Mouse (Mus musculus) T-helper 17 cell (primary cell): ENCODE measurements around the gene Pla2g3.

Experiments used
- in situ Hi-C, 2 experiments: fragments of 300-600 bp; cut with MboI, MseI; formaldehyde crosslinking; loops; 1 replicate in 1 of 2; 2 replicates in 1 of 2; pipeline ENCODE4 v1.15.1; 2025; ENCODE audit warnings: high pct_unique_total_duplicates in 2 of 2

The Pla2g3 gene

DNA sequence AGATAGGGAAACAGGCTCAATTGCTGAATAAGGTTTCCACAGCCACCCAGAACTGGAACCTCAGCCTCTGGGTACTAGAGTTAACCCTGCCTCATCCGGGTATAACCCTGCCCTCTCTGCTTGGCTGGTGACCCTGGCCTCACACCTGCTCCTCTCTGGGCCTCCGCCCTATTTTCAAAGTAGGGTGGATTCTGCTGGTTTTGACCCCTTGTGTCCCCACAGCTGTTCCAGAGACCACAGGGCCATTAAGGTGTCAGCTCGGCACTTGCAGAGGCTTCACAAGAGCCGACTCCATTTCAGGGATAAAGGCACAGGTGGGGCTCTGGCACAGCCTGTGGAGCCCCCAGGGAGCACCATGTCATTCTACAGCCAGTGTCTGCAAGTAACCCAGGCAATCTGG is 4.7 kb downstream of the Pla2g3 start:
- in situ Hi-C loops, result no loop called here

DNA sequence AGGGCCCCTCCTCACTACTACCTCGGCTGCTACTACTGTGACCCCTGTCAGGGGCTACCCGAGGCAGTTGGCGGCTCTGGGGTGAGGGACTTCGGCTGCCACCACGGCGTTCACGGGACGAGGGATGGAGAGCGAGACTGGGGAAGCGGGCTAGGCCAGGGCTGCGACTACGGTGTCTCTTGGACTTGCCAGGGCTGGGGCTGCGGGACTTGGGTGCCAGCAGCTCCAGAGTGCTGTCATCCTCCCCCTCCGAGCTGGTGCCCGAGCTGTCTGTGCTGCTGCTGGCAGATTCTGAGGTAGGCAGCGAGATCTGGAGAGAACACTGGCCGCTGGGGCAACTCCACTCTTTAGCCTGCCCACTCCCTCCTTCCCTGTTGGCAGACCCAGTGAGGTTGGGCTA is 6.8 kb downstream of the Pla2g3 start:
- in situ Hi-C loops, result no loop called here

DNA sequence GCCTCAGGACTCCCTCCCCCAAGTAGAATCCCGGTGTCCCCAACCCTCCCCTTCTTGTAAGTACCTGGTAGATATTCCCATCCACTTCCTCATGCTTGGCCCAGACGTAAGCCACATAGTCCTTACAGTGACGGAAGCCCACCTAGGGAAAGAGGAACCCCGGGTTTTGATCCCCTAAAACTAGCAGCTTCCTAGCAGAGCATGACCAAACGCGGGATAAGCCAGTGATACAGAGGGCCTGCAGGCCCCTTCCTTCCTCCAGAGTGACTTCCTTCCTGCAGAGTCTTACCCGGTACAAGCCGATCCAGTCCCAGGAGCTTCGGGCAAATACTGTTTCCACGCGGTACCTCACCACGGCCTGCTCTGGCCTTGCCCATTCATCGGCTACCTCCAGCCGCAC is 7.4 kb downstream of the Pla2g3 start:
- in situ Hi-C loops, result no loop called here

DNA sequence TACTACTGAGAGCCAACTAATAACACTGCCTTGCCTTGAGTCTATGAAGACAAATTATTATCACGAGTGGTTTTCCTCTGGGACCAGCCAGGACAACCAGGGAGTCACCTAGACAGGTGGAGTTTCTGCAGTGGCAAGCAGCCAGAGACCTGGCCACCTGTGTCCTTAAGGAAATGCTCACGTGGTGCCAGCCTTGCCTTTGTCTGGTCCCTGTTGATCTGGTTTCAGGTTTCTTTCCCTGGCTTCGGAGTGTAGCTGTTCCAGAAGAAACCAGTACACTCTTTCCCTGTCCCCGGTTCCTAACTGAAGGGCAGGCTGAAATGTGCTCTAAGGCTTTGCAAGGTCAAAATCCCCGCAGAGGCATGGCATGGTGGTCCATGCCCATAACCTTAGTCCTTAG is 8.7 kb downstream of the Pla2g3 start:
- in situ Hi-C loops, result no loop called here

DNA sequence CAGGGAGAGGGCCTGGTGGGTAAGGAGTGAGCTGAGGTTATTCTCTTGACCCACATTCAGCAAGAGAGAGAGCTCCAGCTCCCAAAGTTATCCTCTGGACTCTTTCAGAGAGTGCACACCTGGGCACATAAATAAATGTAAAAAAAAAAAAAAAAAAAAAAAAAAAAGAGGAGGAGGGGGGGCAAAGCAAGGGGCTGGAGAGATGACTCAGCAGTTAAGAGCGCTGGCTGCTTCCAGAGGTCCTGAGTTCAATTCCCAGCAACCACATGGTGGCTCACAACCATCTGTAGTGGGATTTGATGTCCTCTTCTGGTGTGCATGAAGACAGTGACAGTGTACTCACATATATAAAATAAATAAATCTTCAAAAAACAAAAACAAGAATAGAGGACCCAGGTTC is 9.2 kb downstream of the Pla2g3 start:
- in situ Hi-C loops, result no loop called here

DNA sequence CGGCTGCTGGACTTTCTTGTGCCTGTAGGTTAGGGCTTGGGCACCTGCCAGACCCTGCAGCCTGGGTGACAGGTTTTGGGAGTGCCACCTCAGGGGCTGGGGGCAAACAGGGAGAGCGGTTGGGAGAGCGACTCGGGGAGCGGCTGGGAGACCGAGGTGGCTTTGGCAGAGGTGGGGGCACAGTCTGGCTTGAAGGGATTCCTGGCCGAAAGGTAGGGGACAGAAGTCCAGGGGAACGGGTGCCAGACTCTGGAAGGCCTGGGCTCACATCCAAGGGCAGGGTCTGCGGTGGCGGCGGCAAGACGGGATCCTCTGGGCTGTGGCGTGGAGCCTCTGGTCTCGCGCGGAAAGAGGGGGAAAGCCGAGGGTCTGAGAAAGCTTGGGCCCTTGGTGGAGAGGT is 14.0 kb downstream of the Pla2g3 start:
- in situ Hi-C loops, result no loop called here

DNA sequence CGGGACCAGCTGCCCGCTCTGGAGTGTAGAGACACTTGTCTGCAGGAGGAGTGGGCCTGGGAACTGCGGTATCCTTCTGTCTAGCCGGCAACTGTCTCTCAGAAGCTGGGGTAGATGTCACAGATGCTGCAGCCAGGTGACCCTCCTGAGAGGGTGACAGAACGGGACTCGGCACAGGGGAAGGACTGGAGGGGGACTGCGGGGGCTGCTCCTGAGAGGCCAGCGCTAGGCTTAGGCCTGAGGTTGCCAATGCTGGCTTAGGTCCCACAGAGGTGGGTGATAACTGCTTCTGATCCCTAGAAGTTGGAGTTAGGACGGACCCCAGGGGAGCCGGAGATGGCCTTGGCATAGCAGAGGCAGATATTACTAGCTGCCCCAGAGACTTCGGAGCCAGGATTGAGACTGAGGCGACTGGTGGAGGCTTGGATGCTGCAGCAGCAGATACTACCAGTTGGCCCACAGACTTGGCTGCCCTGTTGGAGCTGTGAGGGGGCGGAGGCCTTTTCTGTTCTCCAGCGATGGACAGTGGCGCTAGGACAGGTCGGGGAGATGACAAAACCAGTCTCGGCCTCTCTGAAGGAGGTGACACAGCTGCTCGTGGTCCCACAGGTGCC is 14.5 kb downstream of the Pla2g3 start:
- in situ Hi-C loops, result no loop called here

DNA sequence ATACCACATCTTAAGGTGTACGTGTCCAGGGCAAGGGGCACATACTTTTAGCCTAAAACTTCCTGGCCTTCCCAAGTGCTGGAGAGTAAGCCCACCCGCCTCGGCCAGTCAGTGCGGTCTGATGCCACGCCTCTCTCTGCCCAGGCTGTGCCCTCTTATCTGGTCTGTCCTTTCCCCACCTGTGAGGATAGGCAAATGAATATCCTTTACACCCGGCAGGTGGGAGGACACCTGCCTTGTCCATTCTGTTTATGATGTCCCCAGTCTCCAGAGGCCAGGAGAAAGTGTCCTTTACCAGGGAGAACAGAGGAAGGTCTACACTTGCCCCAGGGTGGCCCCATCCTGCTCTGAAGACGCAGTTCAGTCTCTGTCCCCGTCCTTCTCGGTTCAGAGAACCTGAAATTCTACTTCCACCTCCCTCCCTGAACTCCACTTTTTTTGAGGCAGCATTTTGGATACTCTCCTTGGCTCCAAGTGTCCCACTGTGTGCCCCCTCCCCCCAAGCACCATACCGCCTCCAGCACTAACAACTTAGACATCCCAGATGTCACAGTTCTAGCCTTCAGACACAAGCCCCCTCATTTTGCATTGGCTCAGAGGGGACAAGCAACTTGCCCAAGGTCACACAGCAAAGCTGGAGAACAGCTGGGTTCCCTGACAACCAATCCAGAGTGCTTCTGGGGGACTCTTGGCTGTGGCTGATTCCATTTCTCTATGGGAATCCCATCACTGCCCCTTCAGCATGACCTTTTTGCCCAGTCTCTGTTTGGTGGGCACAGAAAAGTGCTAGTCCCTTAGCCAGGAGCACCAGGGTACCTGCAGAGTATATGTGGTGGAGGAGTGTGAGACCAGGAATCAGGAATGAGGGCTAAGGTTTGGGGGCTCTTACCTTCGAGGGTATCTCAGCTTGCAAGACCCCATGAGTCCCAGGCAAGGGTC is 15.9 kb downstream of the Pla2g3 start:
- in situ Hi-C loops, result no loop called here

DNA sequence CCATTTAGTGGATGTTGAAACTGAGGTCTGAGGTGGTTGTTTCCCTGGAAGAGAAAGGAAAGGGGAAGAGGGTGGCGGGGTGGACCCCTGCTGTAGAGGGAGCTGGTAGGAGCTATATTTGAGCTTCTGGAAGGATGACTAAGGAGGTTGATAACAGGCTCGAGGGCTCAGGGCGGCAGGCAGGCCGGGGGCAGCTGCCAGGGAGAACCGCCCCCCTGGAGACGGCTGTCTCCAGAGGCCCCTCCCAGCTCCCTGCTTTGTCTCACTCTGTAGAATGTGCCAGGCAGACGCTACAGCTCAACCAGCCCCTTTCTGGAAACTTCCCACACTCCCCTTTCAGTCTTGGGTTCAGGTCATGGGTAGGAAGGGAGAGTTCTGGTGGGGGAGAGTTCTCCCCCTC is 20.1 kb downstream of the Pla2g3 start:
- in situ Hi-C loops, result no loop called here

DNA sequence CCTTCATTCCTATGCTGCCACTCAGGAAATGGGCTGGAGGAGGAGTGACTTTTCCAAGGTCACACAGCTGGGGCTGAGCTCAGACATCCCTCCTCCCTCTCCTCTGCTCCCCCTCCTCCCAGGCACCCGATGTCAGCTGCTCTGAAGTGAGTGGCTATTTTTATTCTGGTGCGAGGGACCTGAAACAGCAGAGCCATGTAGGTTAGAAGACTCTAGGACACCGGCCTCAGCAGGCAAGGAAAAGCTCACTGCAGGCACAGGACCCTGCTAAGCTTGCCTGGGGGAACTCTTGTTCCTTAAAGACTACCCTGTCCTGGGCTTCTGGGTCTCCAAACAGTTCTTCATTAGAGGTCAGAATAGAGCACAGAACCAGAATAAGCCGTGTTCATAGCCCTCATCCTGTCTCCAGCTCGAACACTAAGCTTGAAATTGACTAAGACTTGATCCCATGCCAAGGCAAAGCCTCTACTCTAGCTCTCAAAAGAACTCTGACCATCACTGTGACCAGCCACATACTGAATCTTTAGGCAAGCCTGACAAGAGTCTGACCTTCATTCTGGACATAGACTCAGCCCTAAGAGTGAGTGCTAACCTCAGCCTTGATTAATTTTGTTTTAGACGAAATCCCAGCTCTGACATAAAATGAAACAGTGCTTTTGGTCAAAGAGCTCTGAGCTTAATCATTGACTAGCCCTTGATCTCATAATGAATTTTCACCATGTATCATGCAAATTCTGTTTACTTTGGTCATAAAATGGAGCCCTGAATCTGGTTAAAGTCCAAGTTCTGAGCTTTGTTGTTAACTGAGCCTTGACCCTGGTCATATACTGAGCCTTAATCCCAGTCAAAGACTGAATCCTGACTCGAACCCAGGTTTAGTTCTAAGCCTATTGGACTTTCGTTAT is 21.3 kb downstream of the Pla2g3 start:
- in situ Hi-C loops, result loop anchor here in 1 of 2 experiments (5.0 kb wide), 1 partner anchor 37 kb away; no protein-coding TSS in a partner anchor

DNA sequence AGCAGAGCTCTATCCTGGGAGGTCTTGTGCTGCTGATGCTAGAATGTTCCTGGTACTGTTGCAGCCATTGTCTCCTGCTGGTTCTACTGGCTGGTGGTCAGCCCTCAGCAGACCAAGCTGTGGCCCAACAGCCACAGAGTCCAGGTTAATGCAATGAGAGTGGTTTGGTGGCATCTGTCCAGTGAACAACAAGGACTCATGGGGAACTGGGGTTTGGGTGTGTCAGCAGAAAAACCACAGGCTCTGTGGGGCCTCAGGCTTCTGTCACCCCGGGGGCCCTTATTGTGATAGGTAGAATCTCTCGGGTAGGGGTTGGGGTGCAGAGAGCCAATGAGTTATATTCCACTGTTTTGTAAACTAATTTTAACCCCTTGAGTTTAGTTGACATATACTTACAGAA is 22.2 kb downstream of the Pla2g3 start:
- in situ Hi-C loops, result loop anchor here in 1 of 2 experiments (5.0 kb wide), 1 partner anchor 38 kb away; no protein-coding TSS in a partner anchor

DNA sequence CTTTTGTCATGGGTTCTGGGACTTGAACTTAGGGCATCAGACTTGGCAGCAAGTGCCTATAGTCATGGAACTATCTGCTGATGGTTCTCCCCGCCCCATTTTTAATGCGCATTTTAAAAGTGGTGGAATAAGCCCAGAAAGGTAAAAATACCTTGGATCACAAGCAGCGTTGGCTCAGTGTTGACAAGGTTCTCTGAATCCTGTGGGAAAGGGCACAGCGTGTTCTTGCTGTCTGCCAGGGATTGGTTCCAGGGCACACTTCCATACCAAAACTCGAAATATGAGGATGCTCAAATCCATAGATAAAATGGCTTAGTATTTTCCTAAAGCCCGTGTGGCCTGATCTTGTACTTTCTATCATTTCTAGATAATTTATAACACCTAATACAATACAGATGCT is 25.2 kb downstream of the Pla2g3 start:
- in situ Hi-C loops, result loop anchor here in 1 of 2 experiments (5.0 kb wide), 1 partner anchor 41 kb away; no protein-coding TSS in a partner anchor

DNA sequence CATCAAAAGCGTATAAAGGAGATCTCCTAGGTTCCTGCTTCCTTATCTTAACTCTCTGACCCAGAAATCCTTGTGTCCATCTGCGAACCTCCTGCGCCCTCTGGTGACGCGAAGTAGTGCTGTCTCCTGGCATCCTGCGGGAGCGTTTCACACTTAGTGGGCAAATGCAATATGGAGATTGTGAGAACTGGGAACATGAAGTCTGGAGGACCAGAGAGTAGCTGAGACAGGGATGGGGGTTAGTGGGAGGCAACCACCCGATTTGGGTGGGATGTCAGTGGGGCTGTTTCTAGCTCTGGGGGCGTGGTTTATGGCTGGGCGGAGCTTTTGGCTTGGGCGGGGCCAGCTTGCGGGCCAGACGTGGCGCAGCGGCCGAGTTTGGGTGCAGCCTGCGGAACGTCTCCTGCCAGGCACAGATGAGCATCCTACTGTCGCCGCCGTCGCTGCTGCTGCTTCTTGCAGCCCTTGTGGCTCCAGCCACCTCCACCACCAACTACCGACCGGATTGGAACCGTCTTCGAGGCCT is 26.5 kb downstream of the Pla2g3 start, which contains the start of gene Selenom:
Gene Selenom, plus strand, starts transcription at position 156 of the 526 bp plus-strand sequence.
- in situ Hi-C loops, result loop anchor here (5.0 kb wide), 1 partner anchor 42 kb away; no protein-coding TSS in a partner anchor

DNA sequence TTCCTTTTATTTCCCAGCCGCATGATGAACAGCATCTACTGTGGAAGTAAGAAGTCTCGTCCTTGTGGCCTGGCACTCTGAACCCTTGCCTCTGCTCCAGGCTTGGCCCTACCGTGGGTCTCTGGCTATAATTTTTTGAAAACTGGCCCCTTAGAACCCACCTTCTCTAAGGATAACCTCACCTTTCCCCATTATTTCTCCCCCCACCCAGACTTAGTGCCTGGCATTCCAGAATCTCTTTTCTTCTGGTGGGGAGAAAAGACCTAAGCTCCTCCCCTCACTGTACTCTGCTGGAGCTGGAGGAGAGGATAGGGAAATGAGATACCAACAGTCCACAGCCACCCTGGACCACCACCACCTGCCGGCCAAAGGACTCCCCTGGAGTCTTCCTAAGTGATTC is 27.1 kb downstream of the Pla2g3 start:
- in situ Hi-C loops, result loop anchor here in 1 of 2 experiments (5.0 kb wide), 1 partner anchor 43 kb away; no protein-coding TSS in a partner anchor

DNA sequence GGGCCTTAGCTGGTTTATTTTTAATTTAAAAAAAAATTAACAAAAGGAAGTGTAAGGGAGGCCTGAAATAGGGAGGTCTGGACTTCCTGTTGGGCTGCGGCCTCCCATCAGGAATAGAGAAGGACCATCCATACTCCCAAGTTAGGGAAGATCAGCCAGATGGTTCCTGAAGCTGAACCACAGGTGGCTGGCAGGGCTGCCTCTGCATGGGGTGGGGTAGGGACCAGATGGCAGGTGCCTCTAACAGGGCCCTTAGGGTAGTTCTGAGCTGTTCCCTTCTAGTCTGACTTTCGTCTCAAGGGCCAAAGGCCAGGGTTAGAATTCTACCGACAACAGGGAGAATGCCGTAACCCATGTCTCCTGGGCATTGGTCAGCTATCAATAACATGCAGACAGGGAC is 27.6 kb downstream of the Pla2g3 start:
- in situ Hi-C loops, result loop anchor here in 1 of 2 experiments (5.0 kb wide), 1 partner anchor 43 kb away; no protein-coding TSS in a partner anchor

DNA sequence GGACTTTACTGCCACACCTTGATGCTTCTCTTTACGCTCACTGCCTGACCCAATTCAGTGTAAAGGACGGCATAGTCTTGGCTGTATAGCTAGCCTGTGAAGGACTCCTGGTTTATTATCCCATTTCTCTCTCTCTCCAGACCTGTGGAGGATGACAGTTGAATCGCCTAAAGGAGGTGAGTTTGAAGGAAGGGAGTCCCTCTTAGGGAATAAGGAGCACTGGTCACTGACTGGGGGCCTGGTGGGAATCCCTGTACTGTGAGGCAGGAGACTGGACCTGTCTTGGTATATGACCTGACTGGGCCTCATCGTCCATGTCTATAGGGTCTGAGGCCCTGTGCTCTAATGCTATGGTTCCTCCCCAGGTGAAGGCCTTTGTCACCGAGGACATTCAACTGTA is 28.0 kb downstream of the Pla2g3 start:
- in situ Hi-C loops, result loop anchor here in 1 of 2 experiments (5.0 kb wide), 1 partner anchor 44 kb away; no protein-coding TSS in a partner anchor

DNA sequence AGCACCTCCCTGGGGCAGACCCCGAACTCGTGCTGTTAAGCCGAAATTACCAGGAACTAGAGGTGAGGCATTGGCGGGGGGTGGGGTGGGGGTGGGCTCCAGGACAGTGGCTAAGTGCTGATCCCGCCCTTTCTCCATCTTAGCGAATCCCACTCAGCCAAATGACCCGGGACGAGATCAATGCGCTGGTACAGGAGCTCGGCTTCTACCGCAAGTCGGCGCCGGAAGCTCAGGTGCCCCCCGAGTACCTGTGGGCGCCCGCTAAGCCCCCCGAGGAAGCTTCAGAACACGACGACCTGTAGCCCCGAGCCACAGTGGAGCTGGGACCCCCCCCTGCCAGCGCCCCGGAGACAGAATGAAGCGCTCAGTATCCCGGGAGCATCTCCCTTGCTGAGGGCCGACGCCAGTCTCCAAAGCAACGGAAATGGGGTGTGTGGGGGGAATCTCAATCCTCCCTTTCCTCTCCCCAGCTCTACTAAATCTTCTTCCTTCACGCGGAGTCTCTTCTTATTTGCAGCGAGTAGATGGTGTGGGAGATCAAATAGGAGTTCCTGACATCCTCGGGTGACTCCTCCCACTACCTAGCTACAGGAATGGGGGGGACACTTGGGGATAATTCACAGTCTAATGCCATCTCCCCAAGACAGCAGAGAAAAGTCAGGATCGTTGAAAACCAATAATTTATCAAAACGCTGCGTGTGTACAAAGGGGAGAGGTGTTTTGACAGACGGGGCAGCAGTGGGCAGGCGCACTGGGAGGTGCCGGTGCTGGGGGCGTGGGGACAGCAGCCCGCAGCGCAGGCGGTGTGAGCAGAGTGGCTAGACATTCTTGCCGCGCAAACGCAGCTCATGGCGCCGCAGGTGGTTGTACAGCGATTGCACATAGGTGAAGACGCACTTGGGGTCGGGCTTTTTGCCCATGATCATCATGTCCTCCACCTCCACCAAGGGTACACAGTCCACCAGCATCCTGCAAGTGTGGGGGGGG is 29.1 kb downstream of the Pla2g3 start:
- in situ Hi-C loops, result loop anchor here in 1 of 2 experiments (5.0 kb wide), 1 partner anchor 45 kb away; no protein-coding TSS in a partner anchor

DNA sequence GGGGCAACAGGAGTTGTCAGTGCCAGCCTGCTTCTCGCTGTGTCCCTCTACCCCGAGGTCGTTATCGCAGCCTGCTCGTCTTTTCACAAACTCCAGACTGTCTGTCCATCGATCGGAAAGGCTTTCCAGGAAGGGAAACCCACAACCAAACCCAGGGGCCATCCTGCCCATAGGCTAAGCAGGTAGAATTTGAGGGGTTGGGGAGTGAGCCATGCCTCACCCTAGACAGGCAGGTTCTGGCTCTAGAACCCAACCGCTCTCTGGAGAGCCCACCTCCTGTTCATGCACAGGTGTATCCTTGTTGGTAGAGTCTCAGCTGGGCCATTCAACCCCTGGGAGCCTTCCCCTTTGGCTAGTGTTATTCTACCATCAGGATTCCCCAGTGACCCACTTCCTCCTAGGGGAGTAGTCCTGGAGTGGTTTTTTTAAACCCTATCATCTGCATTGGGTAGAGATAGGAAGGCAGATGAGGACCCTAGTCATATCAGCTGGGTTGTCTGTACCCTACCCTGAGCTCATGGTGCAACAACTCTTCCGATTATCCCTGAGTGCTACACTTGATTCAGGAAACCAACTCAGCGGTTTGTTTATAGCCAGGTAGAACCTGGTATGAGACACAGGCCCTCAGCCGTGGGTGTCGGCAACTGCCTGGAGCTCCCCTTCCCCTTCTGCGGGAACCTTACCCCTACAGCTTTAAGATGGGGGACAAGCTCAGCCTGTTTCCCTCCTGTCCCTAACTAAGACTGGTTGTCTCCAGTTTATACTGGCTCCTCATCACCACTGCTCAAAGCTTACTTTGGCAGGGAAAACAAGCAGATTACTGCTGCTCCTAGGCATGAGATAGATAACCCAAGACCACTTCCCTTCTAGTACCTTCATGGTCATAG is 30.0 kb downstream of the Pla2g3 start:
- in situ Hi-C loops, result loop anchor here in 1 of 2 experiments (5.0 kb wide), 1 partner anchor 46 kb away; no protein-coding TSS in a partner anchor
